Mouse (Mus musculus): ENCODE data around the gene Hnrnpu.

Hnrnpu gene

DNA sequence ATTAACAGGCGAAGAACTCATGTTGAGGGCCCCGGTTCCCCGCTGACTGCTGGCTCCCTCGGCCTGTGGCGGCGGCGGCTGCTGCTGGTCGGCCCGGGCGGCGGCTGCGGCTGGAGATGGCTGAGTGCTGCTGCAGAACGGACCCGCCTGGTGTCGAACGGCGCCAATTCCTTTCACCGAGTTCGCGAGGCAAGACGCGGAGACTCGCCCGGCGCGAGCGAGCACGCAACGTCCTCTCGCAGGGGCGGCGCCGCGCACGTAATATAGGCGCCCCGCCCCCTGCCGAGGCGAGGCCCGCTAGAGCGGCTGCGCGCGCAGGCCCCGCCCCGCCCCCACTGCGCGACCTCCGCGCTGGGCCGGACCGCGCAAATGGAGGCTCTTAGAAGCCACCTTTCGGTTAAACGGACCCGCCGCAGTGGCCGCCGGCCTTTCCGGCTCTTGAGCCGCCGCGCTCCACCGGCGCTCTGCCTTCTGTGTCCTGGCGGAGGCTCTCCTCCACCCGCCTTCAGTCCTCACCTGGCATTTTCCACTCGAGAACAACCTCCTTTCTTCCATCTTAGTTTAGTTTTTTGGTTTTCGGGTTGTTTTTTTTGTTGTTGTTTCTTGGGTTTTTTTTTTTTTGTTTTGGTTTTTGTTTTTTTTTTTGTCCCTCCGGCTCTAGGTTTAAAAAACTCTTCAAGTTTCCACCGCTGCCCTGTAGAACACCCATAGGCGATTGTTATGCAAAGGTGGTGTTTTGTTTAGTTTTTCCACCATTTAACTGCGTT, at the start of gene Hnrnpu:
TSS of gene Hnrnpu (minus strand) at position 247 of the 767 bp plus-strand sequence.
- peak; percentile 82 for DNase-seq (ENCODE audit: low read depth)

GRCm38 (mm10) chr1:178382165-178382564, 44.6 kb upstream of the Hnrnpu start:
- no peak for DNase-seq (ENCODE audit: low read depth)

DNA sequence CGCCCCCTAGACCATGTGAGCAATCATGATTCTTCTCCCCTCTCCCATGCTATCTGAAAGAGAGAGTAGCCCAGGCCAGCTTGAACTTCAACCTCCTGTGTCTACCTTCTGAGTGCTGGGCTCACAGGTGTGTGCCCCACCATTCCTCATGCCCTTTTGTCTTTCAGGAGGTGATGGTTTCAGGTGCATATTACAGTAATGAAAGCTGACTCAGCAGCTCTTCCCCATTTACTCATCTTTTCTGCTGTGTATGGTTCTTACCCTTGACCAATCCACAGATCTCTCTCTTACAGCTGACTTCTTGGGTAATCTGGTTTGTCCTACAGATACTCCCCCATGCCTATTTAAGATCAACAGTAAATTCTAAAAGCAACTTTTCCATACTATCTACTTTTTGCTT, 41.6 kb upstream of the Hnrnpu start:
- DNase-seq (ENCODE audit: low read depth): no peak

DNA sequence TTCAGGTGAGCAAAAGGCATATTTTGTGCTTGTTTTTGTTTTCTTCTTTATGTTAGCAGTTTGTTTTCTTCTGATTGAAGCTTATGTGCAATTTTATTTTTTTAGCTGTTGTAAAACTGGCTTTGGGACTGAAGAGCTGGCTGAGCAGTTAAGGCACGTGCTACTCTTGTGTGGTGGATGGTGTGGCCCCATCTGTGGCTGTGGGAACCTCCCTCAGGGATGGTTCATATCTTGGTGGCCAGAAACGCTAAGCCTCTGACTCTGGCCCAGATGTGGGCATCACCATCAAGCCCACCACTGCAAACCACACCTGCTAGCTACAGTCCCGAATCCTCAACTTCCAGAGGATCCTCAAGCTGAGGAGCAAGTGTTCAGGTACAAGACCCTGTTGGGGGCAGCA, 40.5 kb upstream of the Hnrnpu start:
- no peak for DNase-seq (ENCODE audit: low read depth)

DNA sequence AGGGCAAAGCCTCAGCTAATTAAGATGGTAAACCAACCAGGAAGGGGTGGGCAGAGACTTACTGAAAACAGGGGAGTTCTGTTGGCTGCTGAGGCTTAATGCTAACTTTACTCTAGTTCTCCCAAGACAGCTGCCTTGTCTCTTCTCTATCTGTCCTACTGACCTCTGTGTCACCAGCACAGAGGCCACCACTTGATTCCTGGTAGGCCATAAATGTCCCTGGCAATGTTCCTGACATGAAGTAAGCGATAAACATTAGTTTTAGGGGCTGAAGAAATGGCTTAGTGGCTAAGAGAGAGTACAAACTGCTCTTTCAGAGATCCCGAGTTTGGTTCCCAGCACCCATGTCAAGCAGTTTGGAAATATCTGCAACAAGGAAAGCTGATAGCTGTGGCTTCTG, 39.3 kb upstream of the Hnrnpu start:
- DNase-seq (ENCODE audit: low read depth): no peak

DNA sequence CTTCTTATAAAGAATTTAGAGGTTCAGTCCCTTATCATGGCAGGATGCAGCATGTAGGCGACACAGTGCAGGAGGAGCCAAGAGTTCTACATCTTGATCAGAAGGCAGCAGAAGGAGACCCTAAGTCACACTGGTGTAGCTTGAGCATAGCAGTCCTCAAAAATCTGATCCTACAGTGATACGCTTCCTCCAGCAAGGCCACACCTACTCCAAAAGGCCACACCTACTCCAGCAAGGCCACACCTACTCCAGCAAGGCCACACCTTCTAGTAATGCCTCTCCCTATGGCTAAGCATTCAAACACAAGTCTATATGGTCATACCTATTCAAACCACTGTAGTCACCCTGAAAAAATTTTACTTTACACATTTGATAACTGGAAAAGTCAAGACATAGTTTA, 38.5 kb upstream of the Hnrnpu start:
- DNase-seq (ENCODE audit: low read depth): no peak

GRCm38 (mm10) chr1:178375381-178375780, 37.8 kb upstream of the Hnrnpu start:
- DNase-seq (ENCODE audit: low read depth): no peak

DNA sequence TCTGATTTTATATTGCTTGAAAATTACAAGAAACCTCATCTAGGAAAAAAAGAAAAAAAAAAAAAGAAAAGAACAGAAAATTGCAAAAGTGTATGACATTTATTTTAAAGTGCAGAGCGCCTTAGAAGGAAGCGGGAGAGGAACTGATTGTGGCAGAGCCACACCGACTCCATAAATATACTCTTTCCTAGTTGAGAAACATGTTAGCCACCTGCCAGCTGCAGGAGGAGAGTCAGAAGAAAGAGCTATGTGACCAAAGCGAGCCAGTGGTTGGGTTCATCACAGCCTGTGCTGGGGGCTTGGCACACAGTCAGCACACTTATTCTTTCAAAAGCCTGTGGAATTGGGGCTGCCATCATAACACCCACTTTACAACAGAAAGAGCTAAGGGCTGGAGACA, 35.1 kb upstream of the Hnrnpu start:
- no peak for DNase-seq (ENCODE audit: low read depth)

- no peak for DNase-seq (ENCODE audit: low read depth)
Observed at GRCm38 (mm10) chr1:178369272-178369651, 31.7 kb upstream of the Hnrnpu start.

DNA sequence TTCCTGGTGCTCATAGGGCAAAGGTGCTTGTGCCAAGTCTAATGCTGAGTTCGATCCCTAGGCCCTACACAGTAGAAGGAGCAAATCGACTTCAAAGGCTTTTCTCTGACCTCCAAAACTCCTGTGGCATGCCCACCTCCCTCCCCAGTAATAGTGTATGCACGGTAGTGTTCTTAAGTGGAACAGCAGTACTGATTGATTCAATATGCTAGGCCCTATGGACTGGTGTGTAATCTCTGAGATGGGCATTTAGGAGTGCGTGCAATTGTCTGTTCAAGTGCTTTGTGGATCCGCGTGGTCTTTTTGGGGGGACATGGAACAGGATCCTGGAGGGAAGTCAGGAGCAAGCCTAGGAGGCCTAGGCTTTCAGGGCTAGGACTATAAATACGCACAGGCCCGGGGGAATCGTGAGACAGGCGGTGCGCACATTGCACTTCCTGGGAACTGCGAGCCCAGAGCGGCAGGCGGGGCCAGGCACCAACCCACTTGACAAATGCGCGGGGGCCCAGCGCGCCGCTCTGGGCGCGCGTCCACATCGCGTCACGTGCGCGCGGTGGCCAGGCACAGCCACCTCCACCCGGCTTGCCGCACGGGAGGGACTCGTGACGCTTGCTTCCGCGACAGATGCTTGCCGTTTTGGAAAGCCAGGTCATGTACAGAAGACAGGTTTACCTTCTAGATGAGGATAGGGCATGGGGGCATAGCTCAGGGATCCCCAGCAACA, 31.1 kb upstream of the Hnrnpu start:
- DNase-seq (ENCODE audit: low read depth): peak; percentile 66

DNA sequence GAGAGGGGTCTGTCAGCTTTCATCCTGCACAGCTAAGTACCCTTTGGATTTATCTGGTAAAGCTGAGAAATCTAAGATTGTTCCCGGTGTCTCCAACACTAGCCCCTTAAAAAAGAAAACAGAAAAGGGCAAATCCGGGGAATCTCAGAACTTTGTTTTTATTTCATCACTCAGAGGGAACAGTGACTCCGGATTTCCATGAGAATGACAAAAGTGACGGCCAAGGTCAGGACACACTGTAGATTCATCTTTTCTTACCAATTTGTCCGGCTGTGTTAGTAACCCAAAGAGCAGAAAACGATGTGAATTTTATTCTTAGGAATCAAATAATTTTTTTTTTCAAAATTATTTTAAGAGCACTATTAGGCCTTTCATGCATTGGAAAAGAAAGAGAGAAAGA, 30.5 kb upstream of the Hnrnpu start:
- no peak for DNase-seq (ENCODE audit: low read depth)

DNA sequence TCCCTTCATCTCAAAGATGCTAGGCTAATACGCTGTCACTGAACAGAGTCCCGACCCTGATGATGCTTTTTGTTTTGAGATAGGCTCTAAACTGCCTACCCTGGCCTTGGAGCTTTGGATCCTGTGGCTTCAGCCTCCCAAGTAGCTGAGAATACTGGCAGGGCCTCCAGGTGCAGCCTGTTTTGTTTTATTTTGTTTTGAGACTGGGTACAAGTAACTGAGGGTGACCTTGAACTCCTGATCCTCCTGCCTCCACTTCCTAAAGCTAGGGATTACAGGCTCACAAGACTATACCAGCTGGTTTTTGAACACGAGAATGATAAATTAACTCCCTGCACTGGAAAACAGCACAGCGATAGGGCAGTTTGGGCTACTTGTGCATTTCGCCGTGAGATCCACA, 27.6 kb upstream of the Hnrnpu start:
- no peak for DNase-seq (ENCODE audit: low read depth)

GRCm38 (mm10) chr1:178360702-178361101, 23.1 kb upstream of the Hnrnpu start:
- DNase-seq (ENCODE audit: low read depth): no peak

GRCm38 (mm10) chr1:178360264-178360663, 22.7 kb upstream of the Hnrnpu start:
- DNase-seq (ENCODE audit: low read depth): no peak

DNA sequence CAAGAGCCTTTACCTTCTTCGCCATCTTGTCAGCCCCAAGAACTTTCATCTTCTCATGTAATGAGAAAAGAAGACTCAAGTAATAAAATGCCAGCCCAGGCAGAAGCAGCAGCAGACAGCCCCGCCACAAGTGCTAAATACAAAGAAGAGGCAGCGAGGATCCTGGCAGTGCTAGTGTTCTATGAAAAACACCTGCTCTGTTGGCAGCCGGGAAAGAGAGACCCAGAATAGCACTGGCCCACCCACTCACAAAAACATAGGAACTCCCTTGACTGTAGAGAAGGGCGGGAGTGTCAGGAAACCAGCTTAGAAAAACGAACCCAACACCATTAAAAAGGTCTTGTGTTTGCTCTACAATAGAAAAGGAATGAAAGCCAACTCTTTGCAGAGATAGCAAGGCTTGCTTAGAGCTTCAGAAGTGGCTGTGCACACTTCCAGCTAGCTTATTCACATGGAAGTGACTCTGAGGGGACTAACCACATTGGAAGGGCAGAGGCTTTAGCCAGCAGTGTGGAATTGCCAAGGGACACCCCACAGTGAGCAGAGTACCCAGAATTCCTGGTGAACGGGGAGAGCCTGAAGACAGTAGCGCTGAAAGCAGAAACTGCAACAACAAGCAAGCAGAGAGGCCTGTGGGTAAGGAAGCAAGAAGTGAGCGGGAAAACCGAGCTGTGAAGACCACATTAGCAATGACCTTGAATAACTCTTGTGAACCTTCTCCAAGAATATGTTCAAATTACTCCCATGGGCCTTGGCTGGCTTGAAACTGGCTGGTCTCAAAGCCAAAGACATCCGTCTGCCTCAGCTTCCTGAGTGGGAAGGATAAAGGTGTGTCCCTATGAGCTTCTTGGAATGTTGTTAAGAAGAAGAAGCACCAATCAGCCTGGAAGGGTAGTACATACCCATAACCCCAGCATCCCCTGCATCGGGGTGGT, 20.4 kb upstream of the Hnrnpu start:
- DNase-seq (ENCODE audit: low read depth): no peak

DNA sequence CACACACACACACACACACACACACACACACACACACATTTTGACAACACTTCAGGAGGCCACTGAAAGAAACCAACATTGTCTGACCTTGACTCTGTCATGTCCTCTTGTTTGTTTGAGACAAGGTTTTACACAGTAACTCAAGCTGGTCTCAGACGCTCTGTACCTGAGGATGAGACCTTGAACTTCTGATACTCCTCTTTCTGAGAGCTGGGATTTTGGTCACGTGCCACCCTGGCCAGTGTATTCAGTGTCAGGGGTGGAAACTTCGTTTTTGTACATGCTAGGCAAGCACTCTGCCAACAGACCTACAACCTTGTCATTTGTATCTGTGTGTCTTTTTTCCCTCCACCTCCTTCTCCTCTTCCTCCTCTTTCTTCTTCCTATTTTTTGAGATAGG, 17.0 kb upstream of the Hnrnpu start:
- DNase-seq (ENCODE audit: low read depth): no peak

DNA sequence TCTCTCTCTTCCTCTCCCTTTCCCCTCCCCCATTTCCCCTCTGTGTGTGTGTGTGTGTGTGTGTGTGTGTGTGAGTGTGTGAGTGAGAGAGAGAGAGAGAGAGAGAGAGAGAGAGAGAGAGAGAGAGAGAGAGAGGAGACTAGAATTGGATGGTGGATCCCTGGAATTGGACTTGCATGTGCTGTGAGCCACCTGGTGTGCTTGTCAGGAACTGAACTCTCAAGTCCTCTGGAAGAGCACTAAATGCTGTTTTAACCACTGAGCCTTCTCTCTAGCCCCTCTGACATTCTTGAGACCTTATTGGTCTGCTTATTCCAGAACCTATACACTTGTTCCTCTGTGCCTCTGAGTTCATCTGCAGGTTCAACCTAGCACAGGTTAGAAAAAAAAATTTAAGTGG, 14.0 kb upstream of the Hnrnpu start:
- DNase-seq (ENCODE audit: low read depth): no peak

DNA sequence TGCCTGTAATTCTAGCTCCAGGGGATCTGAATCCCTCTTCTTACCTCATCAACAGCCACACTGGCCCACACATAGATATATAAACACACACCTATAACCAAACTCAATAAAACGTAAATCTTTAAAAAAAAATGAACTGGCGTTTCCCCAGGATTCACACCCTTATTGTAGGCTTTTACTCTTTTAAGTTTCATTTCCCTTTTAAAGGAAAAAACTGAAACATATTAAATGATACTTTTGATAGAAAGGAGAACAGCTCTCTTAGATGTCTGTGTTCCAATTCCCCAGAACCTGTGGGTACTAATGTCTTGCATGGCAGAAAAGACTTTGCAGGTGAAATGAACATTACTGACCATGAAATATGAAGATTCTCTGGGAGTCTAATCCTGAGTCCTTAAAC, 13.2 kb upstream of the Hnrnpu start:
- no peak for DNase-seq (ENCODE audit: low read depth)

GRCm38 (mm10) chr1:178344071-178344805, 6.6 kb upstream of the Hnrnpu start:
- peak; percentile 63 for DNase-seq (ENCODE audit: low read depth)

DNA sequence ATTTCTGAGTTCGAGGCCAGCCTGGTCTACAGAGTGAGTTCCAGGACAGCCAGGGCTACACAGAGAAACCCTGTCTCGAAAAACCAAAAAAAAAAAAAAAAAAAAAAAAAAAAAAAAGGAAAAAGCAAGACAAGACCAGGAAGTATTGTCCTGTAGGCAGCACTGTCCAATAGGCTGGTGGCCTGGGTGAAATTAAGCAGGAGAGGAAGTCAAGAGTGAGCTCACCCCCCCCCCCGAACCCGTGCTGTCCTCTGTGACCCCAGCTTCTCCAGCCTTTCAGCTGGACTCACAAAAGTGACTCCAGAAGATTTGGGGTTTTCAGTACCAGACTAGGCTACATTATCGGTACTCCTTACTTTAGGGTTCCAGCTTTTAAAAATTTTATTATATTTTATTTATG, 5.0 kb upstream of the Hnrnpu start:
- DNase-seq (ENCODE audit: low read depth): no peak

GRCm38 (mm10) chr1:178342063-178342462, 4.5 kb upstream of the Hnrnpu start:
- DNase-seq (ENCODE audit: low read depth): no peak

DNA sequence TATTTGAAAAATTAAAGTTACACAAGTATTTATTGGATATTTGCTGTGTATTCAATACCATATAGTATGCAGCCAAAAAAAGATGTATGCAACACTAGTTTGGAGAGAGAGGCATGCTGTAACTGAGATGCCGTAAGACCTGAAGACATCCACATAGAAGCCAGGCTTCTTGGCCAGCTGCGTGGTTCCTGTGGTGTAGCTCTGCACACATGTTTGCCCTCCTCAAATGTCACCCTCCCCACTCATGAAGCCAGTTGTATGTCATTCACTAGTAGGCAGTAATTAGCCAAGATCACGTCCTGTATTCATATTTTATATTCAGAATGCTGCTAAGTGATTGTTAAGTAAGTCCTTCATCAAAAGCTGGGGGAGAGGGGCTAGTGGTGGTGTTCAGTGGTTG, 3.8 kb upstream of the Hnrnpu start:
- no peak for DNase-seq (ENCODE audit: low read depth)

All from fibroblast of lung, adult 2 months (primary cell).